Mouse (Mus musculus): ENCODE data around the gene Gm49601. TPM values are rescaled to one million over a fixed set of nuclear protein-coding genes. Genes with fewer than 3 reads are reported as not detected.
A peak's percentile ranks its signal among the peaks of the same experiment; 100 is the strongest.

Gene Gm49601
- 1.7 and 3.3 TPM in 2 replicates for polyA plus RNA-seq (2014; fragmentation: Nextera tagmentation; extraction: Ambion mirVana)

DNA sequence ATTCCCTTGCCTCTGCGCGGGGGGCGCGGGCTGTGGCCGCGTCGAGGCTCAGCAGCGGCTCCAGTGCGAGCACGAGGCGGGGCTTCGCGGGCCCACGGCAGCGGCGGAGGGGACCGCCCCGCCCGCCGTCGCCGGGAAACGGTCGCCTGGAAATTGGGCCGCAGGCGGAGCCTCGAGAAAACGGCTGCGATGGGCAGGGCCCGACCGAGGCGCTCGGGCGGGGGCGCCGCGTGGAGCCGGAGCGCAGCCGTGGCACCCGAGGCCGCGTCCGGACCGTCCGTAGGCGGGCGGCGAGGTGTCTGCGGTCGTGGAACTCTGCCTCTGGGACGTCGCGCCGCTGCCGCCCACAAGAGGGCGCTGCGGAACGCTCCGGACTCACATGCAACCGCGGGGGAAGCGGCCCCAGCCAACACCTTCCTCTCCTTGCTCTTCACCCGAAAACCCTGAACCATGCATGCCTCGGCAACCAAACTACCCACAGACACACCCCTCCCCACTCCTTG is at the start of gene Gm49601:
Gm49601 (minus strand) TSS at position 52 of the 503 bp plus-strand sequence.
- H3K27ac ChIP-seq (ENCODE audit: low read depth, low read length), result no peak within 1 kb of the TSS

DNA sequence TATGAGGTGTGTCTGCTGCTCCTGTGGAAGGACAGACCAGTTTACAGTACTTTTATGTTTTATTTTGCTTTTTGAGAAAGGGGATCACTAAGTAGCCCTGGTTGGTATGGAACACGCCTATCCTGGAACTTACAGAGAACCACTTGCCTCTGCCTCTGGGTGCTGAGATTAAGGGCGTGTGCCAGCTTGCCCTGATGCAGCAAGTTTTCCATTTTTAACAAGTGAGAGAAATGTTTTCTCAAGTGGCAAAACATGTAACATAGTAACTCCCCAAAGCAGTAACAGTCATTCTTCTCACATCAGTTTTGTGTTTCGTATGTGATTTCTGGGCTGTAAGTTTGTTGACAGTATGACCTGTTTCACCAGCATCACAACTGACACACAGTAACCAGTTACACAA is 46.8 kb upstream of the Gm49601 start:
- Histone ChIP-seq H3K4me2 (no peak overlapping the region), H3K9me3 (ENCODE audit: control insufficient read depth, low read length) (no peaks in the 10 kb centered on the region), H3K9ac (ENCODE audit: low read length) (no peak overlapping the region), H3K27ac (ENCODE audit: low read depth, low read length) (no peak overlapping the region), H3K36me3 (ENCODE audit: control insufficient read depth, insufficient read depth, low read length) (no peaks in the 10 kb centered on the region), H3K4me1 (ENCODE audit: control insufficient read depth, insufficient read depth, low read length) (no peaks in the 10 kb centered on the region), H3K27me3 (ENCODE audit: control insufficient read depth, insufficient read depth, low read length) (no peaks in the 10 kb centered on the region), H3K4me3 (ENCODE audit: low read depth, low read length) (no peak overlapping the region)
- 90% methylated on average over 3 of the region's 3 CpGs for WGBS
- ATAC-seq (ENCODE audit: low FRiP score) (no peak), DNase-seq (ENCODE audit: low spot score, missing footprints) (no peak)

More for the DNA sequence above, at the start of gene Gm49601:
- Histone ChIP-seq H3K4me3 (ENCODE audit: low read depth, low read length) (peak within 1 kb of the TSS; percentile 48), H3K4me2 (peak within 1 kb of the TSS; percentile 91), H3K27me3 (ENCODE audit: control insufficient read depth, insufficient read depth, low read length) (peaks cover 68% of the 10 kb centered on the region), H3K36me3 (ENCODE audit: control insufficient read depth, insufficient read depth, low read length) (peaks cover 9% of the 10 kb centered on the region; the same call in 1 of the 2 replicates), H3K4me1 (ENCODE audit: control insufficient read depth, insufficient read depth, low read length) (peaks cover 26% of the 10 kb centered on the region), H3K9me3 (ENCODE audit: control insufficient read depth, low read length) (no peaks in the 10 kb centered on the region), H3K9ac (ENCODE audit: low read length) (peak within 1 kb of the TSS; percentile 60)
- peak; percentile 99 for DNase-seq (ENCODE audit: low spot score, missing footprints)
- peak; percentile 31 for ATAC-seq (ENCODE audit: low FRiP score)
- under 1% methylated on average over 65 of the region's 65 CpGs for WGBS

DNA sequence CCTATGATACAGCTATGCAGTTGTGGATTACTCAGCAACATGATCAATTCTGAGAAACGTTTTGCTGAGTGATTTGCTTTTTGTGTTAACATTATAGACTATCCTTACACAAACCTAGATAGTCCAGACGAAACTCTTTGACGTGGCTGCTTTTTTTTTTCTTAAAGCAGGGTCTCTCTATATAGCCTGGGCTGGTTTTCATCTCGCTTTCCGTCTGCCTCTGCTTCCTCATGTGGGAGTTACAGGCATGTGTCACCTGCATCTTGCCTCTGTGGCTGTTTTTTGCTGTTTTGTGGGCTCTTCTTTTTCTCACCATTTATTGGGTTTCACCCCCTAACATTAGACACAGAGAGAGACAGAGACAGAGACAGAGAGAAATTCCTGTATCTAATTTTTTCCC is 45.8 kb upstream of the Gm49601 start:
- no peak overlapping the region for H3K4me3 ChIP-seq (ENCODE audit: low read depth, low read length)
- WGBS, result 74% methylated on average over 5 of the region's 5 CpGs

DNA sequence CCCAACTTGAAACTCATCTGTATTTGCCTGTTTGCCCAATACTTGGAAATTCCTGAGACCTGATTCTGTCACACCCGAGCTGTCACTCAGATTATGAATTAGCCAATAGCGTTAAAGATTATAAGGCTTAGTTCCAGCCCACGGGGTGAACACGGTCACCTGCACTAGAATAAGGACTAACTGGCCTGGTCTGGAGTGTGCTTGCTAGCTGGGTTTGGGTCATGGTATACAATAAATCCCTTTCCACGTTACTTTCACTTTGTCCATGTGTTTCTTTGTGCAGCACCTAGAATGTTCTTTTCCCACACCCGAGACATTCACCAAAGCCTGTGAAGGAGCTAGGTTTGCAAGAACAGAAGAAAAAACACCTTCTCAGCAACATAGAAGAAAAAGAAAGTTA is 43.7 kb upstream of the Gm49601 start:
- no peaks in the 10 kb centered on the region for H3K27me3 ChIP-seq (ENCODE audit: control insufficient read depth, insufficient read depth, low read length)
- H3K4me2 ChIP-seq, result no peak overlapping the region
- no peak for ATAC-seq (ENCODE audit: low FRiP score)
- H3K9me3 ChIP-seq (ENCODE audit: control insufficient read depth, low read length), result no peaks in the 10 kb centered on the region
- WGBS, result 70% methylated on average over 6 of the region's 6 CpGs
- H3K27ac ChIP-seq (ENCODE audit: low read depth, low read length), result no peak overlapping the region
- DNase-seq (ENCODE audit: low spot score, missing footprints), result no peak
- H3K4me1 ChIP-seq (ENCODE audit: control insufficient read depth, insufficient read depth, low read length), result no peaks in the 10 kb centered on the region
- H3K4me3 ChIP-seq (ENCODE audit: low read depth, low read length), result no peak overlapping the region
- H3K36me3 ChIP-seq (ENCODE audit: control insufficient read depth, insufficient read depth, low read length), result no peaks in the 10 kb centered on the region
- no peak overlapping the region for H3K9ac ChIP-seq (ENCODE audit: low read length)

More for the DNA sequence above, 45.8 kb upstream of the Gm49601 start:
- Histone ChIP-seq H3K27me3 (ENCODE audit: control insufficient read depth, insufficient read depth, low read length) (no peaks in the 10 kb centered on the region), H3K9me3 (ENCODE audit: control insufficient read depth, low read length) (no peaks in the 10 kb centered on the region), H3K4me1 (ENCODE audit: control insufficient read depth, insufficient read depth, low read length) (no peaks in the 10 kb centered on the region), H3K4me2 (no peak overlapping the region), H3K27ac (ENCODE audit: low read depth, low read length) (no peak overlapping the region), H3K36me3 (ENCODE audit: control insufficient read depth, insufficient read depth, low read length) (no peaks in the 10 kb centered on the region), H3K9ac (ENCODE audit: low read length) (no peak overlapping the region)
- DNase-seq (ENCODE audit: low spot score, missing footprints) (no peak), ATAC-seq (ENCODE audit: low FRiP score) (no peak)

DNA sequence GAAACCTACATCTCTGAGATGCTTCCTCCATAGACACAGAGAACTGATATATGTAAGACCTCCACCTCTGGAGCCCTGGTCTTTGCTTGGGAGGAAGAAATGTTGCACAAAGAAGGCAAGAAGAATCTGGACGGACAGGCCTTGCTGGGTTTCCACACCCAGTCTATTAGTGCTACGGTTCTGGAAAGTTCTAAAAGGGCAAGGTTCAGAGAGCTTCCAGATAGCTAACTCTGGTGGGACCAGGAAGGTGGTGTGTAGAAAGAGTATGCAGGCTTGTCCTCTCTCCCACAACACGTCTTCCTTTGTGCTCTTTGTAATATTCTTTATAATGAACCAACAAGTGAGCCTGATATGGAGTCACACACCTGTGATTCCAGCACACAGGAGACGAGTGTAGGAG is 32.4 kb upstream of the Gm49601 start:
- H3K9me3 ChIP-seq (ENCODE audit: control insufficient read depth, low read length), result no peaks in the 10 kb centered on the region
- ATAC-seq (ENCODE audit: low FRiP score) (no peak), DNase-seq (ENCODE audit: low spot score, missing footprints) (no peak)
- H3K9ac ChIP-seq (ENCODE audit: low read length), result no peak overlapping the region
- no peaks in the 10 kb centered on the region for H3K36me3 ChIP-seq (ENCODE audit: control insufficient read depth, insufficient read depth, low read length)
- WGBS, result 86% methylated on average over 4 of the region's 4 CpGs
- H3K4me1 ChIP-seq (ENCODE audit: control insufficient read depth, insufficient read depth, low read length), result no peaks in the 10 kb centered on the region
- H3K27me3 ChIP-seq (ENCODE audit: control insufficient read depth, insufficient read depth, low read length), result no peaks in the 10 kb centered on the region
- no peak overlapping the region for H3K4me3 ChIP-seq (ENCODE audit: low read depth, low read length)
- H3K4me2 ChIP-seq, result no peak overlapping the region
- H3K27ac ChIP-seq (ENCODE audit: low read depth, low read length), result no peak overlapping the region

DNA sequence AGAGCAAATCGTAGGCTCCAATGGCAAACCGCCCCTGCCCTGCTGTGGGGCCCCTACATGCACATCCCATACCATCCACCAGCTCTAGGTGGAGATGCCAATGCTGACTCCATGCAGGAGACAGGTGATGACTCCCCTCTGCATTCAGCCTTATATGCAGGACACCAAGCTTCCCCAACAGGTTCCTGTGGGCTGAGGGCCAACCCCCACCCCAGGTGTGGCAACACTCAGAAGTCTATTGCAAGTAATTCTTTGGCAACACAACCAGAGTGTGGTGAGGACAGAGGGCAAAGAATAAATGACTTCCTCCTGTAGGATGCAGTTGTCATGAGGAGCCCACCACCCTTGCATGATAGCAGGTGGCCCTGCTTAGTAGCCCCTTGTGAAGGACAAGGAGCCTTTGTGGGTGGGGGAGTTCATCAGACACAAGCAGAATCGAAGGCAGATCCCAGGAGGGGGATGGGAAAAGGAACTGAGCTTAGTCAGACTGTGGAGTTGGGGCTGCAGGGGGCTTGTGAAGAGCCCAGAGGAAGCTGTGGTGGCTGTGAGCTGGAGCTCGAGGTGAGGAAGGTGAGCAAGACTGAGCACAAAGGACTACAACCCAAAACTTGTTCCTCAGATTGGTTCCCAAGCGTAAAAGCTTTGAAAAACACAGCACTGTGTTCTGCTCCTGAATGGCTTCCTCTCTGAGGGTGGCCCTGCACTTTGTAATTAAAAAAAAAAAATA is 29.3 kb upstream of the Gm49601 start:
- no peak for DNase-seq (ENCODE audit: low spot score, missing footprints)
- Histone ChIP-seq H3K36me3 (ENCODE audit: control insufficient read depth, insufficient read depth, low read length) (no peaks in the 10 kb centered on the region), H3K27me3 (ENCODE audit: control insufficient read depth, insufficient read depth, low read length) (no peaks in the 10 kb centered on the region), H3K27ac (ENCODE audit: low read depth, low read length) (no peak overlapping the region), H3K4me1 (ENCODE audit: control insufficient read depth, insufficient read depth, low read length) (no peaks in the 10 kb centered on the region), H3K4me2 (no peak overlapping the region), H3K4me3 (ENCODE audit: low read depth, low read length) (no peak overlapping the region), H3K9ac (ENCODE audit: low read length) (no peak overlapping the region), H3K9me3 (ENCODE audit: control insufficient read depth, low read length) (no peaks in the 10 kb centered on the region)
- ATAC-seq (ENCODE audit: low FRiP score), result no peak
- 70% methylated on average over 5 of the region's 5 CpGs for WGBS

DNA sequence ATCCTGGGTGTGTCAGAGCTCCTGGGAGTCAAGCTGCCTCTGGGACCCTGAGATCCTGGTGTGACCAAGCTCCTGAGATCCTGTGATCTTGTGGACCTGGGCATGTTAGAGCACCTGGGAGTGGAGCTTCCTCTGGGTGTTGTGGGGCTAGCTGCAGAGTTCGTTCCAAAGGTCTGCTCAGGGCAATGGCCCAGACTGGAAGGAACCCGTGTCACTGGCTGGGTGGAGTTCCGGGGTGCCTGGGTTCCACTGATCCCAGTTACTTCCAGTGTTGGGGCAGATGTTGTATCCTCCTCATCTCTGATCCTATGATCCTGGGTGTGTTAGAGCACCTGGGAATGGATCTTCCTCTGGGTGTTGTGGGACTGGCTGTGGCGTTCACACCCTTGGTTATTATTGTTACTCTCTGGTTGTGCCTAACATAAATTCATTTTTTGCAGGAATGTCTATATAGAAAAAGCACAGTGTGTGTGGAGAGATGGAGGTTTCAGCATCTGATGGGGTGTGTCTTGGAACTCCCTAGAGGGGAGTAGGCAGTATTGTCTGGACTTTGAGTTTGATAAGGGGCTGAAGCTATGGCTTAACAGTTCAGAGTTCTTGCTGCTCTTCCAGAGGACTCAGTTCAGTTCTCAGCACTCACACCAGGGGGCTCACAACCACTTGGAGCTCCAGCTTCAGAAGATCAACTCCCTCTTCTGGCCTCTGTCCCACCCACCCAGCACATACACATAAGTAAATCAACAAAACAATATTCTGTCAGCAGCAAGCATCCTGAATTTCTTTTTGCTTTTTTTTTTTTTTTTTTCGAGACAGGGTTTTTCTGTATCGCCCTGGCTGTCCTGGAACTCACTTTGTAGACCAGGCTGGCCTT is 27.3 kb upstream of the Gm49601 start:
- no peak for DNase-seq (ENCODE audit: low spot score, missing footprints)
- H3K9me3 ChIP-seq (ENCODE audit: control insufficient read depth, low read length), result no peaks in the 10 kb centered on the region
- H3K27ac ChIP-seq (ENCODE audit: low read depth, low read length), result no peak overlapping the region
- no peak overlapping the region for H3K4me2 ChIP-seq
- H3K4me1 ChIP-seq (ENCODE audit: control insufficient read depth, insufficient read depth, low read length), result no peaks in the 10 kb centered on the region
- H3K4me3 ChIP-seq (ENCODE audit: low read depth, low read length), result no peak overlapping the region
- no peaks in the 10 kb centered on the region for H3K36me3 ChIP-seq (ENCODE audit: control insufficient read depth, insufficient read depth, low read length)
- H3K9ac ChIP-seq (ENCODE audit: low read length), result no peak overlapping the region
- H3K27me3 ChIP-seq (ENCODE audit: control insufficient read depth, insufficient read depth, low read length), result no peaks in the 10 kb centered on the region
- no peak for ATAC-seq (ENCODE audit: low FRiP score)
- WGBS, result 90% methylated on average over 6 of the region's 6 CpGs

DNA sequence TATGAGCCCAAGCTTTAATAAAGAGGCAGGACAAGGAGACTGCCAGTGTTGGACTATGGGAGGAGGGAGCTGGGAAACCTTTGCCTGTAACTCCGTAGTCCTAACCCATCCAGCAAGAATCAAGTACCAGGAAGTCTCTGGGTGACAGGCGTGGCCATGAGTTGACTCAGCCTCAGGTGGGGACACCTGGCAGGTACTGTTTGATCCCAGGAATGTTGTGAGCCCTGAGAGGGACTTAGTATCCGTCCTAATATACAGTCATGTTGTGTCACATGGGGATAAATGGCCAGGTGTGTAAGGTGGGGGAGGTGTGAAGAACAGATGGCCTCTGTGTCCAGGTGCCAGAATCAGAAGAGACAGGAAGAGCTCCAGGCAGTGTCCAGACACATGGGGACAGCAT is 22.9 kb upstream of the Gm49601 start:
- 59% methylated on average over 3 of the region's 3 CpGs for WGBS
- H3K4me3 ChIP-seq (ENCODE audit: low read depth, low read length), result no peak overlapping the region
- no peak overlapping the region for H3K27ac ChIP-seq (ENCODE audit: low read depth, low read length)
- no peaks in the 10 kb centered on the region for H3K27me3 ChIP-seq (ENCODE audit: control insufficient read depth, insufficient read depth, low read length)
- H3K9me3 ChIP-seq (ENCODE audit: control insufficient read depth, low read length), result no peaks in the 10 kb centered on the region
- ATAC-seq (ENCODE audit: low FRiP score) (no peak), DNase-seq (ENCODE audit: low spot score, missing footprints) (no peak)
- H3K4me1 ChIP-seq (ENCODE audit: control insufficient read depth, insufficient read depth, low read length), result no peaks in the 10 kb centered on the region
- no peak overlapping the region for H3K4me2 ChIP-seq
- no peaks in the 10 kb centered on the region for H3K36me3 ChIP-seq (ENCODE audit: control insufficient read depth, insufficient read depth, low read length)
- no peak overlapping the region for H3K9ac ChIP-seq (ENCODE audit: low read length)

DNA sequence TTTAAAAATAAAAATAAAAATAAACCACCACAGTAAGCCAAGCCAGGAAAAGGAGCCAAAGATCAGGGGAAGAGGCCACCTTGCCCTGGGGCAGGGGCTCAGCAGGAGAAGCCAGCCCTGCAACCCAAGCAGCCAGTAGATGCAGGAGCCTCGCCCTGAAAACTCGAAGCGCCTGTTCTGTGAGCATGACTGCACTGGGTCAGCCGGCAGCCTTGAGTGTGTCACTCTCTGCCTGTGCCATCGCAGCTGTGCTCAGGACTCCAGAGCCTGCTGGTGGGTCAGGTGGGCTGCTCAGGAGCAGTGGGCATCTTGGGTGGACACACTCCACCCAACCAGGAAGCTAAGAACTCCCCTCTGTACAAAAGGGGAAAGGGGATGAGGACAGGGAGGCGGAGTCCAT is 19.1 kb upstream of the Gm49601 start:
- no peak for ATAC-seq (ENCODE audit: low FRiP score)
- 77% methylated on average over 6 of the region's 6 CpGs for WGBS
- Histone ChIP-seq H3K9ac (ENCODE audit: low read length) (no peak overlapping the region), H3K4me3 (ENCODE audit: low read depth, low read length) (no peak overlapping the region), H3K27me3 (ENCODE audit: control insufficient read depth, insufficient read depth, low read length) (no peaks in the 10 kb centered on the region), H3K4me1 (ENCODE audit: control insufficient read depth, insufficient read depth, low read length) (no peaks in the 10 kb centered on the region), H3K27ac (ENCODE audit: low read depth, low read length) (no peak overlapping the region), H3K4me2 (no peak overlapping the region), H3K9me3 (ENCODE audit: control insufficient read depth, low read length) (no peaks in the 10 kb centered on the region), H3K36me3 (ENCODE audit: control insufficient read depth, insufficient read depth, low read length) (no peaks in the 10 kb centered on the region)
- DNase-seq (ENCODE audit: low spot score, missing footprints), result no peak

Data from midbrain, embryonic 11.5 days (tissue).